Comparison of ENCODE assay signal across 21 mouse cellular contexts in genomic region chr19:7006892-7007593, GRCm38 (mm10). TPM values are rescaled to one million over a fixed set of nuclear protein-coding genes. Genes with fewer than 3 reads are reported as not detected.
DNase-seq lines count a peak whose midpoint lies in the region; ATAC-seq and TF ChIP-seq lines count a peak whose summit lies in the region.
"Had no signal": no experiment of that assay in that cellular context is flagged by ENCODE, and none has a peak within 500 bp of the region (broad histone marks: within the 10 kb centered on the region; RNA-seq: fewer than 3 reads in every experiment).

No protein-coding gene starts in this region.

- H3K4me3 ChIP-seq in embryonic facial prominence, embryonic 15.5 days (replicated peaks), result no peak overlapping the region
- H3K4me3 ChIP-seq in embryonic facial prominence, embryonic 10.5 days, result no peak overlapping the region
- no peak overlapping the region for H3K4me3 ChIP-seq in lung, embryonic 14.5 days (ENCODE audit: low read depth, low read length)
- H3K4me3 ChIP-seq in intestine, embryonic 15.5 days (replicated peaks), result no peak overlapping the region
- H3K4me3 ChIP-seq in stomach, embryonic 14.5 days (ENCODE audit: low read depth, low read length), result no peak overlapping the region
- H3K4me3 ChIP-seq: forebrain, embryonic 10.5 days; heart, adult 2 months; heart, embryonic 13.5 days; hindbrain, embryonic 13.5 days; midbrain, embryonic 13.5 days had no signal

- H3K9ac ChIP-seq in embryonic facial prominence, embryonic 15.5 days, result no peak overlapping the region
- no peak overlapping the region for H3K9ac ChIP-seq in lung, embryonic 14.5 days
- no peak overlapping the region for H3K9ac ChIP-seq in intestine, embryonic 15.5 days
- H3K9ac ChIP-seq in stomach, embryonic 14.5 days (replicated peaks; ENCODE audit: low read depth, low read length), result no peak overlapping the region
- H3K9ac ChIP-seq: forebrain, postnatal 0 days; heart, embryonic 13.5 days; hindbrain, embryonic 13.5 days; liver, postnatal 0 days; midbrain, embryonic 13.5 days had no signal

- H3K27ac ChIP-seq in embryonic facial prominence, embryonic 15.5 days (replicated peaks), result 0 out of 2 replicates have a peak overlapping the region, but pooled peaks have one; percentile 17
- no peak overlapping the region for H3K27ac ChIP-seq in embryonic facial prominence, embryonic 10.5 days (replicated peaks)
- 0 out of 2 replicates have a peak overlapping the region, but pooled peaks have one; percentile 2 for H3K27ac ChIP-seq in lung, embryonic 14.5 days (ENCODE audit: low read depth)
- peak overlapping the region; percentile 73 for H3K27ac ChIP-seq in intestine, embryonic 15.5 days
- peak overlapping the region; percentile 71; the same call in 1 of the 2 replicates for H3K27ac ChIP-seq in stomach, embryonic 14.5 days (ENCODE audit: low read length)
- H3K27ac ChIP-seq: forebrain, embryonic 10.5 days; heart, adult 2 months; heart, embryonic 13.5 days; hindbrain, embryonic 13.5 days; midbrain, embryonic 13.5 days had no signal

- H3K4me1 ChIP-seq in embryonic facial prominence, embryonic 15.5 days, result no peaks in the 10 kb centered on the region
- H3K4me1 ChIP-seq in embryonic facial prominence, embryonic 10.5 days, result no peaks in the 10 kb centered on the region
- no peaks in the 10 kb centered on the region for H3K4me1 ChIP-seq in lung, embryonic 14.5 days (ENCODE audit: insufficient read depth)
- H3K4me1 ChIP-seq in intestine, embryonic 15.5 days (replicated peaks), result no peaks in the 10 kb centered on the region
- H3K4me1 ChIP-seq in stomach, embryonic 14.5 days (ENCODE audit: control insufficient read depth, insufficient read depth, low read length), result no peaks in the 10 kb centered on the region
- H3K4me1 ChIP-seq: hindbrain, embryonic 13.5 days; midbrain, embryonic 13.5 days had no signal

- no peak; the same call in 1 of the 2 replicates for ATAC-seq in embryonic facial prominence, embryonic 15.5 days (ENCODE audit: insufficient number of reproducible peaks, low FRiP score, low TSS enrichment, low read depth)
- peak; percentile 63; the same call in 1 of the 2 replicates for ATAC-seq in lung, embryonic 14.5 days (ENCODE audit: insufficient read depth)
- ATAC-seq in intestine, embryonic 15.5 days, result peak; percentile 36; the same call in 1 of the 2 replicates
- ATAC-seq in stomach, embryonic 14.5 days (ENCODE audit: insufficient number of reproducible peaks, insufficient read depth, low FRiP score, low read depth), result no peak
- ATAC-seq: forebrain, postnatal 0 days; liver, postnatal 0 days; midbrain, embryonic 13.5 days had no signal

- DNase-seq in embryonic facial prominence, embryonic 10.5 days (ENCODE audit: low spot score), result no peak
- peak; percentile 27 for DNase-seq in lung, embryonic 14.5 days
- DNase-seq in lung, postnatal 10 days, result no peak
- DNase-seq in right cerebral cortex, postnatal 25 days, result no peak
- DNase-seq in cerebellum, adult 18-20 months, result no peak
- DNase-seq: adrenal gland, postnatal 14 days; cerebellum, adult 9-11 months; forebrain, postnatal 0 days; gastrocnemius, postnatal 14 days; heart, adult 2 months; layer of hippocampus, adult 9-11 months; liver; liver, postnatal 0 days; right cerebral cortex, postnatal 14 days had no signal

- WGBS in embryonic facial prominence, embryonic 15.5 days, result 79% methylated on average over 9 of the region's 9 CpGs
- WGBS in embryonic facial prominence, embryonic 10.5 days, result 89% methylated on average over 9 of the region's 9 CpGs
- 70% methylated on average over 9 of the region's 9 CpGs for WGBS in lung, embryonic 14.5 days
- WGBS in intestine, embryonic 15.5 days, result 62% methylated on average over 9 of the region's 9 CpGs
- WGBS in stomach, embryonic 14.5 days, result 72% methylated on average over 9 of the region's 9 CpGs

- no peaks in the 10 kb centered on the region for H3K36me3 ChIP-seq in embryonic facial prominence, embryonic 15.5 days
- H3K36me3 ChIP-seq in embryonic facial prominence, embryonic 10.5 days (replicated peaks), result peaks cover 8% of the 10 kb centered on the region
- no peaks in the 10 kb centered on the region for H3K36me3 ChIP-seq in lung, embryonic 14.5 days (ENCODE audit: insufficient read depth)
- H3K36me3 ChIP-seq in intestine, embryonic 15.5 days, result no peaks in the 10 kb centered on the region
- no peaks in the 10 kb centered on the region for H3K36me3 ChIP-seq in stomach, embryonic 14.5 days (ENCODE audit: control insufficient read depth, insufficient read depth, low read length)
- H3K36me3 ChIP-seq: heart, embryonic 13.5 days; hindbrain, embryonic 13.5 days; midbrain, embryonic 13.5 days had no signal

- no peak overlapping the region for H3K4me2 ChIP-seq in embryonic facial prominence, embryonic 15.5 days (replicated peaks)
- no peak overlapping the region for H3K4me2 ChIP-seq in lung, embryonic 14.5 days
- H3K4me2 ChIP-seq in intestine, embryonic 15.5 days (replicated peaks), result no peak overlapping the region
- no peak overlapping the region for H3K4me2 ChIP-seq in stomach, embryonic 14.5 days (replicated peaks; ENCODE audit: low read depth, low read length)
- H3K4me2 ChIP-seq: heart, embryonic 13.5 days; hindbrain, embryonic 13.5 days; midbrain, embryonic 13.5 days had no signal

- H3K9me3 ChIP-seq in embryonic facial prominence, embryonic 15.5 days (replicated peaks), result no peaks in the 10 kb centered on the region
- H3K9me3 ChIP-seq in embryonic facial prominence, embryonic 10.5 days, result no peaks in the 10 kb centered on the region
- no peaks in the 10 kb centered on the region for H3K9me3 ChIP-seq in lung, embryonic 14.5 days (ENCODE audit: low read depth, low read length)
- no peaks in the 10 kb centered on the region for H3K9me3 ChIP-seq in intestine, embryonic 15.5 days
- no peaks in the 10 kb centered on the region for H3K9me3 ChIP-seq in stomach, embryonic 14.5 days (ENCODE audit: control insufficient read depth, low read depth, low read length)
- H3K9me3 ChIP-seq: forebrain, embryonic 10.5 days; heart, embryonic 13.5 days; hindbrain, embryonic 13.5 days; midbrain, embryonic 13.5 days had no signal

- no peak for TF ChIP-seq CTCF in lung, embryonic 14.5 days (IDR thresholded peaks at IDR 0.05; ENCODE audit: low read depth)

- H3K27me3 ChIP-seq in embryonic facial prominence, embryonic 15.5 days, result no peaks in the 10 kb centered on the region
- H3K27me3 ChIP-seq in embryonic facial prominence, embryonic 10.5 days (replicated peaks; ENCODE audit: low read depth, poor library complexity, severe bottlenecking), result no peaks in the 10 kb centered on the region
- H3K27me3 ChIP-seq in lung, embryonic 14.5 days (ENCODE audit: insufficient read depth, low read length), result no peaks in the 10 kb centered on the region
- no peaks in the 10 kb centered on the region for H3K27me3 ChIP-seq in intestine, embryonic 15.5 days (replicated peaks)
- no peaks in the 10 kb centered on the region for H3K27me3 ChIP-seq in stomach, embryonic 14.5 days (ENCODE audit: control insufficient read depth, insufficient read depth, low read length)
- H3K27me3 ChIP-seq: heart, embryonic 13.5 days; hindbrain, embryonic 13.5 days; midbrain, embryonic 13.5 days had no signal

RNA-seq across cellular contexts. Expression of gene Trpt1, which starts 11.1 kb away (rescaled TPM):
- 12.5 and 12.7 TPM in 2 replicates for polyA plus RNA-seq in embryonic facial prominence, embryonic 15.5 days (2015; fragmentation: Nextera tagmentation; extraction: Ambion mirVana)
- 8.3 and 8.8 TPM in 2 replicates for polyA plus RNA-seq in embryonic facial prominence, embryonic 10.5 days (2016; fragmentation: Nextera tagmentation; extraction: Ambion mirVana)
- 9.0 and 10.5 TPM in 2 replicates for polyA plus RNA-seq in lung, embryonic 14.5 days (2014; fragmentation: Nextera tagmentation; extraction: Ambion mirVana)
- 6.9 and 9.0 TPM in 2 replicates for polyA plus RNA-seq in intestine, embryonic 15.5 days (2015; fragmentation: Nextera tagmentation; extraction: Ambion mirVana)
- polyA plus RNA-seq in stomach, embryonic 14.5 days (2014; fragmentation: Nextera tagmentation; extraction: Ambion mirVana), result 9.6 and 11.5 TPM in 2 replicates

RNA-seq across cellular contexts. Expression of gene Nudt22, which starts 11.1 kb away (rescaled TPM):
- polyA plus RNA-seq in embryonic facial prominence, embryonic 15.5 days (2015; fragmentation: Nextera tagmentation; extraction: Ambion mirVana), result 22.2 and 24.1 TPM in 2 replicates
- 20.1 and 20.9 TPM in 2 replicates for polyA plus RNA-seq in embryonic facial prominence, embryonic 10.5 days (2016; fragmentation: Nextera tagmentation; extraction: Ambion mirVana)
- 20.4 and 20.7 TPM in 2 replicates for polyA plus RNA-seq in lung, embryonic 14.5 days (2014; fragmentation: Nextera tagmentation; extraction: Ambion mirVana)
- 20.6 and 23.5 TPM in 2 replicates for polyA plus RNA-seq in intestine, embryonic 15.5 days (2015; fragmentation: Nextera tagmentation; extraction: Ambion mirVana)
- 15.3 and 19.6 TPM in 2 replicates for polyA plus RNA-seq in stomach, embryonic 14.5 days (2014; fragmentation: Nextera tagmentation; extraction: Ambion mirVana)

RNA-seq across cellular contexts. Expression of gene Fermt3, which starts 12.2 kb away (rescaled TPM):
- 12.4 and 14.2 TPM in 2 replicates for polyA plus RNA-seq in embryonic facial prominence, embryonic 15.5 days (2015; fragmentation: Nextera tagmentation; extraction: Ambion mirVana)
- polyA plus RNA-seq in embryonic facial prominence, embryonic 10.5 days (2016; fragmentation: Nextera tagmentation; extraction: Ambion mirVana), result 7.1 and 8.0 TPM in 2 replicates
- polyA plus RNA-seq in lung, embryonic 14.5 days (2014; fragmentation: Nextera tagmentation; extraction: Ambion mirVana), result 8.6 and 9.1 TPM in 2 replicates
- 9.8 and 10.1 TPM in 2 replicates for polyA plus RNA-seq in intestine, embryonic 15.5 days (2015; fragmentation: Nextera tagmentation; extraction: Ambion mirVana)
- 8.2 and 8.3 TPM in 2 replicates for polyA plus RNA-seq in stomach, embryonic 14.5 days (2014; fragmentation: Nextera tagmentation; extraction: Ambion mirVana)

RNA-seq across cellular contexts. Expression of gene Dnajc4, which starts 14.7 kb away (rescaled TPM):
- polyA plus RNA-seq in embryonic facial prominence, embryonic 15.5 days (2015; fragmentation: Nextera tagmentation; extraction: Ambion mirVana), result 23.9 and 27.9 TPM in 2 replicates
- 18.1 and 18.2 TPM in 2 replicates for polyA plus RNA-seq in embryonic facial prominence, embryonic 10.5 days (2016; fragmentation: Nextera tagmentation; extraction: Ambion mirVana)
- polyA plus RNA-seq in lung, embryonic 14.5 days (2014; fragmentation: Nextera tagmentation; extraction: Ambion mirVana), result 18.6 and 22.8 TPM in 2 replicates
- 22.7 and 27.5 TPM in 2 replicates for polyA plus RNA-seq in intestine, embryonic 15.5 days (2015; fragmentation: Nextera tagmentation; extraction: Ambion mirVana)
- polyA plus RNA-seq in stomach, embryonic 14.5 days (2014; fragmentation: Nextera tagmentation; extraction: Ambion mirVana), result 23.8 and 31.2 TPM in 2 replicates

RNA-seq across cellular contexts. Expression of gene Vegfb, which starts 19.6 kb away (rescaled TPM):
- polyA plus RNA-seq in embryonic facial prominence, embryonic 15.5 days (2015; fragmentation: Nextera tagmentation; extraction: Ambion mirVana), result 51.5 and 53.2 TPM in 2 replicates
- polyA plus RNA-seq in embryonic facial prominence, embryonic 10.5 days (2016; fragmentation: Nextera tagmentation; extraction: Ambion mirVana), result 36.0 and 36.9 TPM in 2 replicates
- polyA plus RNA-seq in lung, embryonic 14.5 days (2014; fragmentation: Nextera tagmentation; extraction: Ambion mirVana), result 42.5 and 44.6 TPM in 2 replicates
- 44.0 and 46.7 TPM in 2 replicates for polyA plus RNA-seq in intestine, embryonic 15.5 days (2015; fragmentation: Nextera tagmentation; extraction: Ambion mirVana)
- polyA plus RNA-seq in stomach, embryonic 14.5 days (2014; fragmentation: Nextera tagmentation; extraction: Ambion mirVana), result 38.5 and 44.7 TPM in 2 replicates

Comparison
In these comparisons a context has a peak if more than half of its experiments do, and no peak if none do; other contexts are left out.
1. ATAC-seq: peak in lung, embryonic 14.5 days (single experiment) and intestine, embryonic 15.5 days (single experiment); none in embryonic facial prominence, embryonic 15.5 days (single experiment) and stomach, embryonic 14.5 days (single experiment).